Mouse (Mus musculus): ENCODE results near the gene Ccp110. TPM values are rescaled to one million over a fixed set of nuclear protein-coding genes. Genes with fewer than 3 reads are reported as not detected.

Ccp110 gene
- polyA plus RNA-seq, 1 experiment: 56.4 TPM

GRCm38 (mm10) chr7:118740532-118741338, 28.4 kb downstream of the Ccp110 start:
- H3K4me1 ChIP-seq (ENCODE audit: control insufficient read depth, insufficient read depth, low read length): peaks cover 7% of the 10 kb centered on the region
- TF ChIP-seq CTCF (IDR thresholded peaks at IDR 0.05; ENCODE audit: extremely low read depth, insufficient read depth, low read length): no peak
- TF ChIP-seq POLR2A (IDR thresholded peaks at IDR 0.05; ENCODE audit: extremely low read depth, insufficient read depth, low read length): peak; percentile 89
- peak overlapping the region; percentile 83 for H3K4me3 ChIP-seq (ENCODE audit: insufficient read depth, low read length)
- no peak overlapping the region; the same call in 1 of the 2 replicates for H3K27ac ChIP-seq (ENCODE audit: insufficient read depth, low read length)

- TF ChIP-seq POLR2A (IDR thresholded peaks at IDR 0.05; ENCODE audit: extremely low read depth, insufficient read depth, low read length): no peak
- no peak for TF ChIP-seq CTCF (IDR thresholded peaks at IDR 0.05; ENCODE audit: extremely low read depth, insufficient read depth, low read length)
- H3K27ac ChIP-seq (ENCODE audit: insufficient read depth, low read length): no peak overlapping the region
- H3K4me3 ChIP-seq (ENCODE audit: insufficient read depth, low read length): no peak overlapping the region
- peaks cover 7% of the 10 kb centered on the region for H3K4me1 ChIP-seq (ENCODE audit: control insufficient read depth, insufficient read depth, low read length)
Observed at GRCm38 (mm10) chr7:118742278-118742677, 29.9 kb downstream of the Ccp110 start.

- H3K4me3 ChIP-seq (ENCODE audit: insufficient read depth, low read length): no peak overlapping the region
- peaks cover 7% of the 10 kb centered on the region for H3K4me1 ChIP-seq (ENCODE audit: control insufficient read depth, insufficient read depth, low read length)
- no peak overlapping the region for H3K27ac ChIP-seq (ENCODE audit: insufficient read depth, low read length)
- TF ChIP-seq CTCF (IDR thresholded peaks at IDR 0.05; ENCODE audit: extremely low read depth, insufficient read depth, low read length) (no peak), POLR2A (IDR thresholded peaks at IDR 0.05; ENCODE audit: extremely low read depth, insufficient read depth, low read length) (no peak)
Observed at GRCm38 (mm10) chr7:118744766-118745165, 32.4 kb downstream of the Ccp110 start.

- H3K4me1 ChIP-seq (ENCODE audit: control insufficient read depth, insufficient read depth, low read length): no peaks in the 10 kb centered on the region
- H3K27ac ChIP-seq (ENCODE audit: insufficient read depth, low read length): peak overlapping the region; percentile 21; the same call in 1 of the 2 replicates
- H3K4me3 ChIP-seq (ENCODE audit: insufficient read depth, low read length): no peak overlapping the region
- TF ChIP-seq POLR2A (IDR thresholded peaks at IDR 0.05; ENCODE audit: extremely low read depth, insufficient read depth, low read length) (no peak), CTCF (IDR thresholded peaks at IDR 0.05; ENCODE audit: extremely low read depth, insufficient read depth, low read length) (no peak)
Observed at GRCm38 (mm10) chr7:118747891-118748672, 35.7 kb downstream of the Ccp110 start.

GRCm38 (mm10) chr7:118749706-118750105, 37.4 kb downstream of the Ccp110 start:
- H3K4me1 ChIP-seq (ENCODE audit: control insufficient read depth, insufficient read depth, low read length): no peaks in the 10 kb centered on the region
- no peak for TF ChIP-seq POLR2A (IDR thresholded peaks at IDR 0.05; ENCODE audit: extremely low read depth, insufficient read depth, low read length)
- TF ChIP-seq CTCF (IDR thresholded peaks at IDR 0.05; ENCODE audit: extremely low read depth, insufficient read depth, low read length): no peak
- no peak overlapping the region for H3K4me3 ChIP-seq (ENCODE audit: insufficient read depth, low read length)
- no peak overlapping the region for H3K27ac ChIP-seq (ENCODE audit: insufficient read depth, low read length)

- TF ChIP-seq POLR2A (IDR thresholded peaks at IDR 0.05; ENCODE audit: extremely low read depth, insufficient read depth, low read length) (no peak), CTCF (IDR thresholded peaks at IDR 0.05; ENCODE audit: extremely low read depth, insufficient read depth, low read length) (no peak)
- Histone ChIP-seq H3K4me1 (ENCODE audit: control insufficient read depth, insufficient read depth, low read length) (no peaks in the 10 kb centered on the region), H3K27ac (ENCODE audit: insufficient read depth, low read length) (no peak overlapping the region), H3K4me3 (ENCODE audit: insufficient read depth, low read length) (no peak overlapping the region)
Observed at GRCm38 (mm10) chr7:118751625-118752024, 39.3 kb downstream of the Ccp110 start.

GRCm38 (mm10) chr7:118755756-118756155, 43.4 kb downstream of the Ccp110 start:
- Histone ChIP-seq H3K4me1 (ENCODE audit: control insufficient read depth, insufficient read depth, low read length) (no peaks in the 10 kb centered on the region), H3K27ac (ENCODE audit: insufficient read depth, low read length) (no peak overlapping the region), H3K4me3 (ENCODE audit: insufficient read depth, low read length) (no peak overlapping the region)
- no peak for TF ChIP-seq CTCF (IDR thresholded peaks at IDR 0.05; ENCODE audit: extremely low read depth, insufficient read depth, low read length)
- TF ChIP-seq POLR2A (IDR thresholded peaks at IDR 0.05; ENCODE audit: extremely low read depth, insufficient read depth, low read length): no peak

- no peak overlapping the region for H3K4me3 ChIP-seq (ENCODE audit: insufficient read depth, low read length)
- TF ChIP-seq POLR2A (IDR thresholded peaks at IDR 0.05; ENCODE audit: extremely low read depth, insufficient read depth, low read length) (no peak), CTCF (IDR thresholded peaks at IDR 0.05; ENCODE audit: extremely low read depth, insufficient read depth, low read length) (no peak)
- no peak overlapping the region for H3K27ac ChIP-seq (ENCODE audit: insufficient read depth, low read length)
- H3K4me1 ChIP-seq (ENCODE audit: control insufficient read depth, insufficient read depth, low read length): no peaks in the 10 kb centered on the region
Observed at GRCm38 (mm10) chr7:118756490-118757265, 44.3 kb downstream of the Ccp110 start.

GRCm38 (mm10) chr7:118758369-118758768, 46.0 kb downstream of the Ccp110 start:
- H3K4me1 ChIP-seq (ENCODE audit: control insufficient read depth, insufficient read depth, low read length): no peaks in the 10 kb centered on the region
- H3K4me3 ChIP-seq (ENCODE audit: insufficient read depth, low read length): no peak overlapping the region
- TF ChIP-seq POLR2A (IDR thresholded peaks at IDR 0.05; ENCODE audit: extremely low read depth, insufficient read depth, low read length) (no peak), CTCF (IDR thresholded peaks at IDR 0.05; ENCODE audit: extremely low read depth, insufficient read depth, low read length) (no peak)
- H3K27ac ChIP-seq (ENCODE audit: insufficient read depth, low read length): no peak overlapping the region

All from cortical plate, adult 2 months (tissue).